Mouse (Mus musculus) CD4-positive naive resting alpha-beta T cell, adult 57 days (primary cell): ENCODE results near the gene Rac3. TPM values are rescaled to one million over a fixed set of nuclear protein-coding genes. Genes with fewer than 3 reads are reported as not detected.

Experiments
- total RNA-seq: library from RNA; stranded (reverse); gene quantifications from one replicate; pipeline ENCODE4 v1.2.4, GENCODE M21; 2023

Gene Rac3
- 1.1 TPM for total RNA-seq

GRCm38 (mm10) chr11:120721124-120722066, at the start of gene Rac3:
TSS of gene Rac3 (plus strand) at chr11:120721470.

GRCm38 (mm10) chr11:120672687-120673593, 48.3 kb upstream of the Rac3 start, which contains the start of gene Aspscr1:
TSS of gene Aspscr1 (plus strand) at chr11:120672973.

GRCm38 (mm10) chr11:120713580-120714518, 7.4 kb upstream of the Rac3 start, which contains the start of the genes Cenpx and Lrrc45:
TSS of gene Cenpx (minus strand) at chr11:120713738.
TSS of gene Lrrc45 (plus strand) at chr11:120713925.

GRCm38 (mm10) chr11:120727169-120727527, 5.9 kb downstream of the Rac3 start, which contains the start of gene Dcxr:
TSS of gene Dcxr (minus strand) at chr11:120727281.

GRCm38 (mm10) chr11:120731858-120732680, 10.8 kb downstream of the Rac3 start, which contains the start of gene Cbr2:
TSS of gene Cbr2 (minus strand) at chr11:120732114.

GRCm38 (mm10) chr11:120762672-120763041, 41.4 kb downstream of the Rac3 start, which contains the start of gene Hmga1b:
TSS of gene Hmga1b (plus strand) at chr11:120762794.

Other genes with a start within 250 kb of the Rac3 start
- 28.5 TPM for gene Mrpl12, start 236.9 kb upstream of the Rac3 start, total RNA-seq
- gene Slc25a10, start 229.6 kb upstream of the Rac3 start, total RNA-seq: 9.7 TPM
- gene Gcgr, start 190.8 kb upstream of the Rac3 start, total RNA-seq: not detected
- gene Mcrip1, start 171.7 kb upstream of the Rac3 start, total RNA-seq: 36.1 TPM
- gene Ppp1r27, start 170.3 kb upstream of the Rac3 start, total RNA-seq: not detected
- 123 TPM for gene P4hb, start 148.2 kb upstream of the Rac3 start, total RNA-seq
- gene Arhgdia, start 139.8 kb upstream of the Rac3 start, total RNA-seq: 404 TPM
- gene Alyref, start 123.1 kb upstream of the Rac3 start, total RNA-seq: 109 TPM
- 71.8 TPM for gene Anapc11, start 123.0 kb upstream of the Rac3 start, total RNA-seq
- 3.8 TPM for gene Npb, start 113.0 kb upstream of the Rac3 start, total RNA-seq
- gene Pcyt2, start 103.5 kb upstream of the Rac3 start, total RNA-seq: 153 TPM
- gene Sirt7, start 96.2 kb upstream of the Rac3 start, total RNA-seq: 131 TPM
- gene Mafg, start 87.9 kb upstream of the Rac3 start, total RNA-seq: 39.8 TPM
- 1.2 TPM for gene Pycr1, start 77.7 kb upstream of the Rac3 start, total RNA-seq
- not detected for gene Myadml2, start 73.3 kb upstream of the Rac3 start, total RNA-seq
- gene Notum, start 60.3 kb upstream of the Rac3 start, total RNA-seq: not detected
- 126 TPM for gene Aspscr1, start 48.5 kb upstream of the Rac3 start, total RNA-seq
- gene Cenpx, start 7.7 kb upstream of the Rac3 start, total RNA-seq: 37.5 TPM
- gene Lrrc45, start 7.5 kb upstream of the Rac3 start, total RNA-seq: 33.3 TPM
- gene Dcxr, start 5.8 kb downstream of the Rac3 start, total RNA-seq: 0.65 TPM
- not detected for gene Cbr2, start 10.6 kb downstream of the Rac3 start, total RNA-seq
- 30.9 TPM for gene Hmga1b, start 41.3 kb downstream of the Rac3 start, total RNA-seq
- gene Rfng, start 62.7 kb downstream of the Rac3 start, total RNA-seq: 12.4 TPM
- 64.3 TPM for gene Gps1, start 62.8 kb downstream of the Rac3 start, total RNA-seq
- gene Dus1l, start 74.9 kb downstream of the Rac3 start, total RNA-seq: 61.8 TPM
- 160 TPM for gene Fasn, start 103.1 kb downstream of the Rac3 start, total RNA-seq
- gene Ccdc57, start 211.4 kb downstream of the Rac3 start, total RNA-seq: 0.50 TPM
- gene Slc16a3, start 227.0 kb downstream of the Rac3 start, total RNA-seq: 9.3 TPM